Mouse (Mus musculus) cerebellum, adult 18-20 months (tissue): ENCODE results near the gene 2010005H15Rik.
"Not testable (repeated sequence)": the region's sequence is repeated elsewhere in the genome, so short reads cannot be mapped to it uniquely, and the experiment has no call there.

Source experiments
- DNase-seq, 2 experiments: peaks; one replicate each; pipeline ENCODE4 v3.0.0; 2021

Gene 2010005H15Rik

DNA sequence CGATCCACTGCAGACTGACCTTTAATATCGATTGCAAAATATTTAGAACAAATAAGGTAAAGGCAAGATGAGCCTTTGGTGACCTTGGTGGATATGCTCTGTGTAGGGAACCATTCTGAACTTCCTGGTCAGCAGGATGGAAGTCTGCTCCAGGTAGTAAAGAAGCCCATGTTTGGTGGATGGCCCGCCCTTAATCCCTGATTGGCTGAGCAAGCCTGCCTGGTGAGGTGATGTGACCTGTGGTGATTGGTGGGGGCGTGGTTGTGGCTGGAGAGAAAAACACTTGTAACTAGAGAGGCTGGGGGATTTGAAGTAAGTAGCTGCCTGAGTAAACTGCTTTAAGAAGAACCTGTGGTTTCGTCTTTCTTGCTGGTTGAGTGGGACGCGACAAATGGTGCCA, at the start of gene 2010005H15Rik:
TSS of gene 2010005H15Rik (plus strand) at position 301 of the 400 bp plus-strand sequence.
- not testable (repeated sequence) for DNase-seq

DNA sequence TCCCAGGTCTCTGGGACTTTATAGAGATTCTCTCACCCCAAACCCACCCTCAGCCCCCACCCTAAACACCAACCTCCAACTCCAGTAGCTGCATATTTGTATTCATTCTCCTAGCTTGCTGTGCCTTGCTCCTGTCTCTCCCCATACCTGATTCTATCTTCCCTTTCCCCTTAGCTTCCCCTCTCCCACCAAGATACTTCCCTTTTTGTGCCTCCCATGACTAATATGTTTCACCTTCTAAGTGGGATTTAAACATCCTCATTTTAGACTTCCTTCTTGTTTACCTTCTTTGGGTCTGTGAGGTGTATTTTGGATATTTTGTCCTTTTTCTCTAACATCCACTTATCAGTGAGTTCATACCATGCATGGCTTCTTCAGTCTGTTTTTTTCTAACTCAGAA, 45.2 kb upstream of the 2010005H15Rik start:
- DNase-seq = no peak

DNA sequence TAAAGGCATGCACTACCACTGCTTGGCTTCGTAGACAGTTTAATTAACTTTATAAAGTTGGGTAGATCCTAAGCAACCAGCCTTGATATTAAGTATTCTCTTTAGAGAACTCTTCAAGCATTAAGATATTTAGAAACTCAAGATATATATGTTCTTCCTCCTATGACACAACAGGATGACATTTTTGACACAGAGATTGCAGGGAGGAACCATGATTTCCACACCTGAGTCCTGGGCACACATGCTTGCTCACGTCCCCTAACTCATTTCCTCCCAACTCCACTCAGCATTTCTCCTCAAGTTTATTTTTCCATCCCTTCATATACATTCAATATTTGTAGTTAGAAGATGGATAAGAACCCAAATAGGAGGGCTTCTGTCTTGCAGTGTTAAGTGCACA, 41.4 kb upstream of the 2010005H15Rik start:
- no peak for DNase-seq

DNA sequence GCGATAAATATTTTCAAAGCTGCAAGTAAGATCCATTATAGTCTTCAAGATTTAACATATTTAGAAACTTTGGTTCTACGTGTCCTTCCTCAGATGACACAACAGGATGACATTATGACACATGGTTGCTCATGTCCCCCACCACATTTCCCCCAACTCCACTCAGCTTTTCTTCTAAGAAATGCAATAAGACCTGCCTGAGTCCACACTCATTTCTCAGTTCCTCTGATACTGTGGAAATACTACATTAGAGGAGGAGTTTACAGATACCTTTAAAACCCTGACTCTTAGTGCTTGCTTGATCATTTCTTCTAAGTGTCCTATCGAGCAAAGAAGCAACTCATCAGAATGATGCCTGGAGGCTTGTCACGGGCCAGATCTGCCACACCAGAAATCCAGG, 37.4 kb upstream of the 2010005H15Rik start, which contains the start of gene Gm5483:
TSS of gene Gm5483 (plus strand) at position 301 of the 400 bp plus-strand sequence.
- not testable (repeated sequence) for DNase-seq

DNA sequence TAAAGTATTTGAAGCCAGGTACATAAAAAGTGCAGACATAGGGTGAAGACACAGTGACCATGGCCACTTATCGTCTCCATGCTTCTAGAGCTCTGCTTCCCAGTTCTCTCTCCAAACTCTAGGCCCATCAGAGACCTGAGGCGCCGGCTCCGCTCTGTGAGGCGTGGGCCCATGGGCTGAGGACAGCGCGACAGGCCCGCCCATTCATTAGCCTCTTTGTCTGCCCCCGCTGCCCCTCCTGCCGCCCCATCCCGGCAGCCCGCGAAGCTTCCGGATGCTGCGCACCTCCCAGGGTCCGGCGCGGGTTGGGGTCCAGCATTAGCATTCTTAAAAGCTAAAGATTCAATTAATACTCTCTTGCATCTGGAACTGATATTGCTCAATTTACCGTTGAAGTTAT, 22.0 kb upstream of the 2010005H15Rik start:
- no peak for DNase-seq

DNA sequence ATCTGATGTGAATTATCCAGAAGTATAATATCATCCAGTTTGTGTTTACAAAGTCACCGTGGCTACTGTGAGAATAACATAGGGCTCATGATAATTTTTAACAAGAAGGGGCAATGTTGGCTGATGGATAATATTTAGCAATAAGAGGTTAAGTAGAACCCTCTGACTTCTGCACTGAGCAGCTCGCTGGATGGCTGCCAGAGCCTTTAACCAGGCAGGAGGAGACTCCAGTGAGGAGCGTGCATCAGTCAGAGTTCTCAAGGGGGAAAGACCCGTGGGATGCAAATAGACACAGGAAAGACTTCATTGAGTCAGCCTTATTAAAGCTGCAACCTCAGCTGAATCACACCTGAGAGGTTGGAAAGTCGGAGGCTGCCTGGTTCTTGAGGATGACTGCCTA, 17.4 kb upstream of the 2010005H15Rik start:
- no peak for DNase-seq

DNA sequence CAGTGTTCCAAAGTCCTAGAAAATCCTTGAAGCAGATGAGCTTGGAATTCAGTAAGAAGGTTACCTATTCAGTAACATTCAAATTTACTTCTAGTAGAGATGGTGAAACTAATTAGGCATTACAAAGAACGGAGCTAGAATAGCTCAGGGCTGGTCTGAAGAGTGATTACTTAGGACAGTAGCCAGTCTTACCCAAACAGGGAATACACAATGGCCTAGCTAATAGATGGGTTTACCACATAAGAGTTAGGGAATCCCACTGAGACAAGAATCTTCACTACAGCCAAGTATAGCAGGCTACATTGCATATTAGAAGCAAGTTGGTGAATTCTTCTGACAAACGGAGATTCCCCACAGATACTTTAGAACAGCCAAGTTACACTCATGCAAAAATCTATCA, 15.6 kb upstream of the 2010005H15Rik start:
- DNase-seq = not testable (repeated sequence)

DNA sequence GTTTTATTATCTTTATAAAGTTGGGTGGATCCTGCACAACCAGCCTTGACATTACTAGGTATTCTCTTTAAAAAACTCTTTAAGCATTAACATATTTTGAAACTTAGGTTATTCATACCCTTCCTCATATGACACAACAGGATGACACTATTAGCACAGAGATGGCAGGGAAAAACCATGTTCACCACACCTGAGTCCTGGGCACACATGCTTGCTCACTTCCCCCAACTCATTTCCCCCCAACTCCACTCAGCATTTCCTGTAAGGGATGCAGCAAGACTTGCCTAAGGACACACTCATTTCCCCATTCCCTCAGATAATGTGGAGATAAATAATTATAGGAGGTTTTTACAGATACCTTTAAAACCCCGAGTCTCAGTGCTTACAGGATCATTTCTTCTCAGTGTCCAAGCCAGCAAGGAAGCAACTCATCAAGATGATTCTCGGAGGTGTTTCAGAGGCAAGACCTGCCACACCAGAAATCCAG, 11.3 kb upstream of the 2010005H15Rik start, which contains the start of gene Gm5416:
TSS of gene Gm5416 (plus strand) at position 437 of the 487 bp plus-strand sequence.
- no peak for DNase-seq

DNA sequence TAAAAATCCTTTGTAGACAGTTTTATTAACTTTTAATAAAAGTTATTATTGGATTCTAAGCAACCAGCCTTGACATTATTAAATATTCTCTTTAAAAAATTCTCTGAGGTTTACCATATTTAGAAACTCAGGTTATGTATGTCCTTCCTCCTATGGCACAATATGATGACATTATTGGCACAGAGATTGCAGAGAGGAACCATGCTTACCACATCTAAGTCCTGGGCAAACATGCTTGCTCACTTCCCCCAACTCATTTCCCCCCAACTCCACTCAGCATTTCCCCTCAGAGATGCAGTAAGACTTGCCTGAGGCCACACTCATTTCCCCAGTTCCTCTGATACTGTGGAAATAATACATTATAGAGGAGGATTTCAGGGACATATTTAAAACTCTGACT, 39.3 kb downstream of the 2010005H15Rik start:
- not testable (repeated sequence) for DNase-seq

DNA sequence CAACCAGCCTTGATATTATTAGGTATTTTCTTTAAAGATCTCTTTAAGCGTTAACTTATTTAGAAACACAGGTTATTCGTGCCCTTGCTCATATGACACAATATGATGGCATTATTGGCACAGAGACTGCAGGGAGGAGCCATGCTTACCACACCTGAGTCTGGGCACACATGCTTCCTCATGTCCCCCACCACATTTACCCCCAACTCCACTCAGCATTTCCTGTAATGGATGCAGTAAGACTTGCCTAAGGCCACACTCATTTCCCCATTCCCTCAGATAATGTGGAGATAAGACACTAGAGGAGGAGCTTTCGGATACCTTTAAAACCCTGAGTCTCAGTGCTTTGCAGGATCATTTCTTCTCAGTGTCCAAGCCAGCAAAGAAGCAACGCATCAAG, 55.5 kb downstream of the 2010005H15Rik start, which contains the start of gene Stfa1:
TSS of gene Stfa1 (plus strand) at position 156 of the 400 bp plus-strand sequence.
- not testable (repeated sequence) for DNase-seq

DNA sequence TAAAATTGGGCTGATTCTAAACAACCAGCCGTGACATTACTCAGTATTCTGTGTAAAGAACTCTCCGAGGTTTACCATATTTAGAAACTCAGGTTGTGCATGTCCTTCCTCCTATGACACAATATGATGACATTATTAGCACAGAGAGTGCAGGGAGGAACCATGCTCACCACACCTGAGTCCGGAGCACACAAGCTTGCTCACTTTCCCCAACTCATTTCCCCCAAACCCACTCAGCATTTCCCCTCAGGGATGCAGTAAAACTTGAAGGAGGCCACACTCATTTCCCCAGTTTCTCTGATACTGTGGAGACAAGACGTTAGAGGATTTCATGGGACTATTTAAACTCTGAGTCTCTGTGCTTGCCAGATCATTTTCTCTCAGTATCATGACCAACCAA, 67.9 kb downstream of the 2010005H15Rik start:
- DNase-seq = no peak
